Mouse (Mus musculus): Measurements from ENCODE around the gene Il17rc. TPM values are rescaled to one million over a fixed set of nuclear protein-coding genes. Genes with fewer than 3 reads are reported as not detected.

Il17rc gene
- total RNA-seq, 1 experiment = 6.2 TPM

DNA sequence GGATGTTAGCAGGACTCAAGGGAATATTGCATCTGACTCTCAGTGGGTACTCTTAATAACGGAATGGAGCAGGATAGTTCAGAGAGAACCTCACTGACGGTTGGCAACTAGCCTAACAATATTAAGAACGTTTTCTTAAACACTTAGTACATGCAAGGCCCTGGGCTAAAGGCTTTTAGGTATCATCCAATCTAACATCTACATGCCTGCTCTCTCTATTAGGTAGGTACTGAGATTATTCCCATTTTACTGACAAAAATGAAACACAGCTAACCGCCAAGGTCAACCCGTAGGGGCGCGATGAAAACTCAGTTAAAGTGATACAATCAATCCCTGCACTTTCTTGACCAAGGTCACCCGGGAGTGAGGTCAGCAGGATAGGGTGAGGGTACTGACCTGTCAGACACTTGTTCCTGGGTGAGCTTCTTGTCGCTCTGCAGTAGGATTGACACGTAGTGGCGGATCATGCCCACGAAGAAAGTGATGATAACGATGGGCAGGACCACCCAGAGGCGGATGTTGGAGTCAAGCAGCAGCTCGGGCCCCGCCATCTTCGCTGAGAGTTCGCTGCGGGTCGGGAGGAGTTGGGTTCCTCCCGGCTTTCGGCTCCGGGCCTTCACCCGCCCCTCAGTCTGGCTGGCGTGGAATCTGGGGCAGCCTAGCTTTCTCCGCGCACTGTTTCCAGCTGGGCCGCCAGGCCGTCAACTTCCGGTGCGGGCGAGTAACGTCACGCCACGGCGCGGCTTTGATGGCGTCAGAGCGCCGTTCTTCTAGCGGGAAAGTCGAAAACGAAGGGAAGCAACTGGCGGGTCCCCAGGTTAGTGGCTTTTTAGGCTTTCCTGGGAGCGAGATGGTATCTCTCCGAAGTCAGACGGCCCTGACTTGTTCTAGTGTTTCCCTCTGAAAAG is 60.0 kb downstream of the Il17rc start, which contains the start of the genes Emc3 and Fancd2:
Gene Emc3, minus strand, starts transcription at position 721 of the 908 bp plus-strand sequence.
Gene Fancd2, plus strand, starts transcription at position 751 of the 908 bp plus-strand sequence.
- no peaks in the 10 kb centered on the region for H3K4me1 ChIP-seq (ENCODE audit: control insufficient read depth in 2 of 2, insufficient read depth in 2 of 2, low read length in 2 of 2, poor library complexity in 1 of 2)
- peak within 1 kb of the TSS; percentile 83 for H3K9ac ChIP-seq (ENCODE audit: insufficient read depth, low read depth, low read length, poor library complexity, severe bottlenecking)
- TF ChIP-seq HCFC1 (IDR thresholded peaks at IDR 0.05; ENCODE audit: borderline replicate concordance, insufficient read depth, low read length) = peak; percentile 82
- TF ChIP-seq ZNF384 (IDR thresholded peaks at IDR 0.05; ENCODE audit: low read depth, low read length) = no peak
- no peak for TF ChIP-seq ZC3H11A (IDR thresholded peaks at IDR 0.05; ENCODE audit: borderline replicate concordance, low read depth, low read length)
- TF ChIP-seq MAFK (IDR thresholded peaks at IDR 0.05; ENCODE audit: insufficient read depth, low read depth, low read length) = no peak
- H3K36me3 ChIP-seq (ENCODE audit: control insufficient read depth, insufficient read depth, low read length, poor library complexity, severe bottlenecking) = no peaks in the 10 kb centered on the region
- peak within 1 kb of the TSS; percentile 73 to 94 for H3K4me3 ChIP-seq (ENCODE audit: insufficient read depth in 1 of 2, low read depth in 1 of 2, low read length in 2 of 2, poor library complexity in 1 of 2, severe bottlenecking in 1 of 2)
- in situ Hi-C loops (cut with MboI; ENCODE audit: low sequenced_read_pairs in 2 of 2, unreplicated experiment in 2 of 2) = no loop called here
- H3K9me3 ChIP-seq (ENCODE audit: control insufficient read depth, insufficient read depth, low read depth, low read length) = no peaks in the 10 kb centered on the region
- no peak within 1 kb of the TSS; the same call in 1 of the 2 replicates for H3K27ac ChIP-seq (ENCODE audit: insufficient read depth, low read depth, low read length, poor library complexity, severe bottlenecking)
- DNase-seq (ENCODE audit: low read depth, low spot score) = peak; percentile 84

DNA sequence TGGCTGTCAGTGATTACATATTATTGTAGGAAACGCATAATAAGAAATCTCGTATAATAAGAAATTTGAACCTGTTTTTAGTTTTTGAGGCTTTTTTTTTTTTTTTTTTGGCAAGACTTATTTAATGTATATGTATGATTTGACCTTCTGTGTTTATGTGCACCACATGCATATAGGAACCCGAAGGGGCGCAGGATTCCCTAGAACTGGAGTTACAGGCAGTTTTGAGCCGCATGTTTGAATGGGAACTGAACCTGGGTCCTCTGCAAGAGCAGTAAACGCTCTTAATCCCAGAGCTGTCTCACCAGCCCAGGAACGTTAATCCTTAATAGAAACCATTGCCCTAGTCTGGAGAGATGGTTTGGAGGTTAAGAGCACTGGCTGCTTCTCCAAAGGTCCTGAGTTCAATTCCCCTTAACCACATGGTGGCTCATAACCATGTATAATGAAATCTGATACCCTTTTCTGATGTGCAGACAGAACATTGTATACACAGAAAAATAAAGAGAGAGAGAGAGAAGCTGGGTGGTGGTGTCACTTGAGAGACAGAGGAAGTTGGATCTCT is 60.7 kb downstream of the Il17rc start:
- peak overlapping the region; percentile 83 for H3K9ac ChIP-seq (ENCODE audit: insufficient read depth, low read depth, low read length, poor library complexity, severe bottlenecking)
- H3K27ac ChIP-seq (ENCODE audit: insufficient read depth, low read depth, low read length, poor library complexity, severe bottlenecking) = no peak overlapping the region; the same call in 1 of the 2 replicates
- in situ Hi-C loops (cut with MboI; ENCODE audit: low sequenced_read_pairs in 2 of 2, unreplicated experiment in 2 of 2) = no loop called here
- peaks cover 4% of the 10 kb centered on the region for H3K36me3 ChIP-seq (ENCODE audit: control insufficient read depth, insufficient read depth, low read length, poor library complexity, severe bottlenecking)
- DNase-seq (ENCODE audit: low read depth, low spot score) = no peak
- H3K4me1 ChIP-seq (ENCODE audit: control insufficient read depth in 2 of 2, insufficient read depth in 2 of 2, low read length in 2 of 2, poor library complexity in 1 of 2) = no peaks in the 10 kb centered on the region
- TF ChIP-seq MAFK (IDR thresholded peaks at IDR 0.05; ENCODE audit: insufficient read depth, low read depth, low read length) (no peak), ZNF384 (IDR thresholded peaks at IDR 0.05; ENCODE audit: low read depth, low read length) (0 out of 2 replicates have a peak, but pooled peaks have one; percentile 5), ZC3H11A (IDR thresholded peaks at IDR 0.05; ENCODE audit: borderline replicate concordance, low read depth, low read length) (no peak), CHD2 (IDR thresholded peaks at IDR 0.05; ENCODE audit: low read depth, low read length) (no peak), HCFC1 (IDR thresholded peaks at IDR 0.05; ENCODE audit: borderline replicate concordance, insufficient read depth, low read length) (no peak)
- H3K4me3 ChIP-seq (ENCODE audit: insufficient read depth in 1 of 2, low read depth in 1 of 2, low read length in 2 of 2, poor library complexity in 1 of 2, severe bottlenecking in 1 of 2) = peak overlapping the region; percentile 73 to 94
- no peaks in the 10 kb centered on the region for H3K9me3 ChIP-seq (ENCODE audit: control insufficient read depth, insufficient read depth, low read depth, low read length)

Other genes starting within 250 kb of the Il17rc start
- gene Mtmr14, start 233.6 kb upstream of the Il17rc start, total RNA-seq (2012; rRNA removed) = 42.4 and 44.8 TPM in 2 replicates
- 1.7 and 2.9 TPM in 2 replicates for gene Cpne9, start 189.1 kb upstream of the Il17rc start, total RNA-seq (2012; rRNA removed)
- gene Brpf1, start 164.3 kb upstream of the Il17rc start, total RNA-seq (2012; rRNA removed) = 38.8 and 43.1 TPM in 2 replicates
- 11.9 and 13.0 TPM in 2 replicates for gene Ogg1, start 144.5 kb upstream of the Il17rc start, total RNA-seq (2012; rRNA removed)
- 8.5 and 9.4 TPM in 2 replicates for gene Camk1, start 127.4 kb upstream of the Il17rc start, total RNA-seq (2012; rRNA removed)
- 31.7 and 35.3 TPM in 2 replicates for gene Tada3, start 93.5 kb upstream of the Il17rc start, total RNA-seq (2012; rRNA removed)
- gene Arpc4, start 93.3 kb upstream of the Il17rc start, total RNA-seq (2012; rRNA removed) = 217 and 227 TPM in 2 replicates
- gene Ttll3, start 82.2 kb upstream of the Il17rc start, total RNA-seq (2012; rRNA removed) = 5.3 and 6.9 TPM in 2 replicates
- gene Rpusd3, start 52.1 kb upstream of the Il17rc start, total RNA-seq (2012; rRNA removed) = 34.5 and 42.3 TPM in 2 replicates
- gene Cidec, start 35.7 kb upstream of the Il17rc start, total RNA-seq (2012; rRNA removed) = 0.42 and 0.45 TPM in 2 replicates
- gene Jagn1, start 28.9 kb upstream of the Il17rc start, total RNA-seq (2012; rRNA removed) = 119 and 140 TPM in 2 replicates
- 0.80 and 3.0 TPM in 2 replicates for gene Il17re, start 12.9 kb upstream of the Il17rc start, total RNA-seq (2012; rRNA removed)
- 20.8 and 29.9 TPM in 2 replicates for gene Creld1, start 11.9 kb downstream of the Il17rc start, total RNA-seq (2012; rRNA removed)
- 15.1 and 16.3 TPM in 2 replicates for gene Prrt3, start 30.5 kb downstream of the Il17rc start, total RNA-seq (2012; rRNA removed)
- gene Emc3, start 60.2 kb downstream of the Il17rc start, total RNA-seq (2012; rRNA removed) = 71.2 and 74.1 TPM in 2 replicates
- 34.7 and 37.5 TPM in 2 replicates for gene Fancd2, start 60.3 kb downstream of the Il17rc start, total RNA-seq (2012; rRNA removed)
- 0.45 and 1.0 TPM in 2 replicates for gene Fancd2os, start 129.3 kb downstream of the Il17rc start, total RNA-seq (2012; rRNA removed)
- 81.8 and 113 TPM in 2 replicates for gene Brk1, start 133.3 kb downstream of the Il17rc start, total RNA-seq (2012; rRNA removed)
- 13.2 and 13.9 TPM in 2 replicates for gene Vhl, start 152.5 kb downstream of the Il17rc start, total RNA-seq (2012; rRNA removed)
- gene Irak2, start 167.0 kb downstream of the Il17rc start, total RNA-seq (2012; rRNA removed) = 12.6 and 22.0 TPM in 2 replicates
- 62.6 and 70.6 TPM in 2 replicates for gene Tatdn2, start 225.6 kb downstream of the Il17rc start, total RNA-seq (2012; rRNA removed)
- gene Ghrl, start 248.5 kb downstream of the Il17rc start, total RNA-seq (2012; rRNA removed) = 1.8 and 2.3 TPM in 2 replicates

Data from ES-E14 (cell line).